21 mouse cellular contexts compared by ENCODE assay signal in genomic region chr15:8681009-8681408, GRCm38 (mm10).
"Had no signal": no experiment of that assay in that cellular context is flagged by ENCODE, and none has a peak within 500 bp of the region (broad histone marks: within the 10 kb centered on the region; RNA-seq: fewer than 3 reads in every experiment).

No protein-coding gene starts in this region.

- H3K9ac ChIP-seq: kidney, embryonic 15.5 days; limb, embryonic 13.5 days; liver, embryonic 12.5 days; liver, embryonic 15.5 days; neural tube, embryonic 12.5 days; neural tube, embryonic 15.5 days; stomach, embryonic 15.5 days had no signal

- DNase-seq: kidney, adult 11 months; kidney, adult 8-10 months; kidney, postnatal 10 days; kidney, postnatal 36 days; liver; lung, postnatal 14 days; lung, postnatal 4 days; midbrain, embryonic 14.5 days; retina, postnatal 1 day; right cerebral cortex, postnatal 25 days; spleen, adult 18-20 months; thymus, postnatal 25 days had no signal

- H3K27ac ChIP-seq: kidney, embryonic 15.5 days; limb, embryonic 10.5 days; limb, embryonic 13.5 days; liver, embryonic 12.5 days; liver, embryonic 15.5 days; neural tube, embryonic 12.5 days; neural tube, embryonic 15.5 days; stomach, embryonic 15.5 days had no signal

- H3K36me3 ChIP-seq: kidney, embryonic 15.5 days; limb, embryonic 10.5 days; liver, embryonic 12.5 days; liver, embryonic 15.5 days; neural tube, embryonic 12.5 days; neural tube, embryonic 15.5 days; stomach, embryonic 15.5 days had no signal

- H3K4me2 ChIP-seq: kidney, embryonic 15.5 days; limb, embryonic 13.5 days; liver, embryonic 12.5 days; liver, embryonic 15.5 days; midbrain, embryonic 11.5 days; neural tube, embryonic 12.5 days; neural tube, embryonic 15.5 days; stomach, embryonic 15.5 days had no signal

- H3K27me3 ChIP-seq: kidney, embryonic 15.5 days; limb, embryonic 13.5 days; liver, embryonic 12.5 days; liver, embryonic 15.5 days; neural tube, embryonic 12.5 days; neural tube, embryonic 15.5 days; stomach, embryonic 15.5 days had no signal

- H3K9me3 ChIP-seq: kidney, embryonic 15.5 days; limb, embryonic 10.5 days; limb, embryonic 13.5 days; liver, embryonic 12.5 days; liver, embryonic 15.5 days; neural tube, embryonic 12.5 days; neural tube, embryonic 15.5 days; stomach, embryonic 15.5 days had no signal

- H3K4me3 ChIP-seq: kidney, embryonic 15.5 days; limb, embryonic 10.5 days; limb, embryonic 13.5 days; liver, embryonic 12.5 days; liver, embryonic 15.5 days; neural tube, embryonic 12.5 days; neural tube, embryonic 15.5 days; stomach, embryonic 15.5 days had no signal

- H3K4me1 ChIP-seq: liver, embryonic 12.5 days; liver, embryonic 15.5 days; neural tube, embryonic 12.5 days; stomach, embryonic 15.5 days had no signal

- ATAC-seq: liver, embryonic 12.5 days had no signal
